Mouse (Mus musculus) urinary bladder, postnatal 36 days (tissue): ENCODE data around the gene Faf1.
A peak's percentile ranks its signal among the peaks of the same experiment; 100 is the strongest.
"Not testable (repeated sequence)": the region's sequence is repeated elsewhere in the genome, so short reads cannot be mapped to it uniquely, and the experiment has no call there.

ENCODE experiments used
- DNase-seq, 2 experiments: peaks; one replicate each; pipeline ENCODE4 v3.0.0; 2022; ENCODE audit warnings: low spot score in 2 of 2, mixed read lengths in 1 of 2

Gene Faf1

GRCm38 (mm10) chr4:109665101-109665981 is 11.0 kb upstream of the Faf1 start:
- peak; percentile 48 to 80 for DNase-seq

DNA sequence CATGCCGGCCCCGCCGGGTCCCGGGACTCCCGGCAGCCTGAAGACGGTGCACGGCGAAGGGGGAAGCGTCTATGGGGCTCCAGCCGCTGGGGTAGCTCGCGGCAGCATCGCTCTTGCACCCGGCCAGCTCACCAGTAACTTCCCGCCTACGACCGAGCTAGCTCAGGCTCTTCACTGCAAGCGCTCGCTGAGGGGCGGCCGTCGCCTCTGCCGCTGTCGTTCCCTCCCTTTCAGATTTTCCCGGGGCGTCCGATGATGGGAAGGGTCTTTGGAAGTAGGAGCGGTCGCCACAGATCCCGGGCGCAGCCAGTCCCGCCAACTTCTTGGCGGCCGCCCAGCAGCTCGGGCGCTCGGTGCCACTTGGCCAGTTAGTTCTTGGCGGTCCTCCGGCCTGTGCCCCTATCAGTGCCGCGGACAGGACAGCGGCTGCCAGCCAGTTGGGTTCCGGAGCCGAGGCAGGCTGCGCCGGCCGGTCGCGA is 10.4 kb upstream of the Faf1 start:
- peak; percentile 46 to 56 for DNase-seq

GRCm38 (mm10) chr4:109666461-109667269 is 9.7 kb upstream of the Faf1 start, which contains the start of gene Cdkn2c:
Cdkn2c (minus strand) TSS chr4:109667189.
- peak; percentile 85 to 86 for DNase-seq

GRCm38 (mm10) chr4:109667518-109667917 is 8.9 kb upstream of the Faf1 start:
- DNase-seq, result no peak

DNA sequence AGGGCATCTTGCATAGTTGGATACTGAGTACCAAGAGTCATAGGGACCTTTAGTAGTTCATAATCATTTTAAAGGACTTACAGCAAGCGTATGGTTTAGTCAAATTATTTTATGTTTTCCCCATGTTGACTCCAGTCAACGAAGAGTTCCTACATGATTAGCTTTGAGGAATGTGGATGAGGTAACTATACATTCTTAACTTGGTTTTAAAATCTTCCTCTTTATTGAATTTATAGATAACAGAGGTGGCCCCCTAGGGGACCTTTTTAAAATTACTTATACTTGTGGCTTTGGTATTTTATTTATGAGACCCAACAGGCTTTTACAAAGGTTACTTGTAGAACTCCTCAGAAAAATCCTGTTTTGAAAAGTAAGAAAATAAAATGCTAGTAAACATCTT is 6.2 kb upstream of the Faf1 start:
- DNase-seq, result no peak

GRCm38 (mm10) chr4:109671941-109672340 is 4.4 kb upstream of the Faf1 start:
- no peak for DNase-seq

- no peak for DNase-seq
These were observed 2.3 kb upstream of the Faf1 start for GRCm38 (mm10) chr4:109674097-109674496.

GRCm38 (mm10) chr4:109677221-109677620 is 833 bp downstream of the Faf1 start:
- no peak for DNase-seq

DNA sequence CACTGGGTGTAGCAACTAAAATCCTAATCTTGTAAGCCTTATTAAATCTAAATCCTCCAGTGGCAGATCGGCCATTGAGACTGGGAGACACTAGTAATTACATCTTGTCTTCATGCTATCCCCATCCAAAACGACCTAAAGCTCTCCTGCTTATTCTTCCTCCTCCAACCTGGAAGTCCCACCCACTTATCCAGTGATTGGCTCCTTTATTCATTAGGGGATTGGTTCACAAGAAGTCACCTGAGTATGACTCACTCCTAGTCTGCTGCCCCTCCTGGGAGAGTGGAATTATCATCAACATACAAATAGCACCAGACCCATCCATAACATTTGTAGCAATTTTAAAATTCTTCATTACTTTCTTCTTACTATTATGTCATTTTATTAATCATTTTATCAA is 7.2 kb downstream of the Faf1 start:
- no peak for DNase-seq

- DNase-seq, result no peak
These were observed 16.3 kb downstream of the Faf1 start for GRCm38 (mm10) chr4:109692674-109693073.

DNA sequence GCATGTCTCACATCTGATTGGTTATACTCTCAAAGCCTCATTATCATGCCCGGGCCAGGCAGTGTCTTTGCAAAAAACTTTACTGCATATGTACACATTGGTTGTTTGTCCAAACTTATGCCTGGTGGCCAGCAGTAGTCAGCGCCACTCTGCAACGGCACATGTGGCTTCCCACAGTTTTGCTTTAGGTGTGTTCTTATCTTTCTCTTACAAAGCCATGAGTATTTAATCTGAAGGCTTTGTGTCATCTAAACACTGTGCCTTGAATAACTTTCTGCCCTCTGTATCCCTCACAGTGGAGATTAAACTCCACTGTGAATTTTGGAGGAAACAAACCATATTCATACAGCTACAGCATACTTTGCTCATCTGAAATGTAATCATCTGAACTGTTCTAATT is 24.3 kb downstream of the Faf1 start:
- not testable (repeated sequence) for DNase-seq

- no peak for DNase-seq
These were observed 27.2 kb downstream of the Faf1 start for GRCm38 (mm10) chr4:109703568-109703967.

DNA sequence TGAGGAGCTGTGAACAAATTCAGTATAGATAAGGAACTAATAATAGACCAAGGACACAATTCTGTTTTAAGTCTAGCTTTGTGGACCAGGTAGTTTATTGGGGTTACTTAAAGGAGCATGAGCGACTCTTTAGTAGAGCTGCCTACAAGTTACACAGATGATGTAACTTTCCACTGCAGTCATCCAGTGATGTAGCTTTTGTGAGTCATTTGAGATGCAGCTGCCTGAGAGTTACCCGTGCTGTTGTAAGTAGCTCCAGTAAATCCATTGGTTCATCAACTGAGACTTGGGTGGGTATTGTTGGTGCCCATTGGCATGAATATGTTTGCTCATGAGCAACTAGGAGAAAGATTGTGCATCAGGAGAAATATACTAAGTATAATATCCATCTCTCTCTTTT is 29.0 kb downstream of the Faf1 start:
- no peak for DNase-seq

DNA sequence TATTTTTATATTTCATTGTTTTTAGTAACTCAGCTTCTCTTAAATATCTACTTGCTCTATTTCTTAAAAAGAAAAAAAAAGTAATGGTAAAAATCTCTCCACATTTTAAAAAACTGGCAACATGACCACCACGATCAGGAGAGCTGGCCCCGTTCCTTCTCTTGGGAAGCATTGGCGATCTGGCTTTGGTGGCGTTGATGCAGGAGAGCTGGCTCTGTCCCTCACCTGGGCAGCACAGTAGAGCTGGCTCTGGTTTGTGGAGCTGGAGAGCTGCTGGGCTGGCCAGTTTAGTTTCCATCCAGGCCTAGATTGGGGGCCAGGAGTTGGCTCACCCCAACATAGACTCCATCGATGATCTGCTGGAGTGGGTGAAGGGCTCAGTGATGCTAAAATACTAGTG is 42.9 kb downstream of the Faf1 start:
- DNase-seq, result no peak

- no peak for DNase-seq
These were observed 52.9 kb downstream of the Faf1 start for GRCm38 (mm10) chr4:109729281-109729680.

DNA sequence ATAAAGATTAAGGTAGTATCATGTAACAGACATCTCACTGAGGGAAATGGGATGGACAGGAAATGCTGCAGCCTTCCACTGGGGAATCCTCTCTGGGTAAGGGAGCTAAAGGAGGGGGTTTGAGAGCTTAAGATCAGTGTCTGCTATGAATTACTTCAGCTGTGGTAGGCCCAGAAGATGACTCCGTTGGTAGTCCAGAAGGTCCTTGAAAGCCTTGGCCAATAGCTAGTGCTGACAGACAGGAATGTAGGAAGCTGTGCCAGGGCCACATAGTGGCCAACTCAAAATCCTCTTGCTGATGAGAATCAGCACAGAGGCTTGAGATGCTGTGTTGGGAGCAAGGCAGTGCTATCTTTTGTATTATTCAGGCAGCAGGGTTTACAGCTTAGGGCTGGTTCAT is 59.4 kb downstream of the Faf1 start:
- peak; percentile 13 to 31 for DNase-seq

DNA sequence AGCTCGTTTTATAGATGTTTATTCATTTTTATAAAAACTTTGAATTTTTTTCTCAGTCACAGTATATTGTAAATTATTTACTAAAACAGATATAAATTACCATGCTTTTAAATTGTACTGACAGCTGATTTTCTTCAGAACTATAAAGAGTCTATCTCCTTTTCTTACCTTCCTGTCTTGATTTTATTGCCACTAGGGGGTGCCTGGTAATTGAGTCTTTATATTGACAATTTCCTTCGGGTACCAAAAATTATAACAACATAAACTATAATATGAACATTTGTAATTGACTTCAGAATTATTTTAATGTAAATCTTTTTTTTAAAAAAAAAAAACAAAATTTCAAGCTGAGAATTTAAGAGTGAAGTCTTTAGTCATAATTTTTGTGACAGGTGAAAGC is 67.6 kb downstream of the Faf1 start:
- DNase-seq, result no peak

GRCm38 (mm10) chr4:109759031-109759430 is 82.6 kb downstream of the Faf1 start:
- no peak for DNase-seq

DNA sequence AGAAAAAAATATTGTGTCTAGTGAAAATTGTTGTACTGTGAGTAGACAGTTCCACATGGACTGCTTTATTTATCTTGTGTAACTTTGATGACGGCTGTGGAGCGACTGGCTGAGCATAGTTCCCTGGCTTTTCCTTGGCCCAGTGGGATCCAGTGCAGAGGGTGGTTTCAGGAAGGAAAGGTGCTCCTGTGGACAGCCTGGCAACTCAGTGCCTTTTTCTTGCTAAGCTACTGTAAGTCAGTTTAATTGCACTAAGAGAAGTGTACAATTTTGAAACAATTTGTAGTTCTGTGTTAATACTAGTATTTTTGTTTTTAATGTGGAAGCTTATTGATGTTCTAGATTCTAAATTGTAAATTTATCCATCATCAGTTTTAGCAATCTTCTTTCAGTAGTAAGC is 83.5 kb downstream of the Faf1 start:
- no peak for DNase-seq

GRCm38 (mm10) chr4:109760501-109760900 is 84.1 kb downstream of the Faf1 start:
- no peak for DNase-seq

DNA sequence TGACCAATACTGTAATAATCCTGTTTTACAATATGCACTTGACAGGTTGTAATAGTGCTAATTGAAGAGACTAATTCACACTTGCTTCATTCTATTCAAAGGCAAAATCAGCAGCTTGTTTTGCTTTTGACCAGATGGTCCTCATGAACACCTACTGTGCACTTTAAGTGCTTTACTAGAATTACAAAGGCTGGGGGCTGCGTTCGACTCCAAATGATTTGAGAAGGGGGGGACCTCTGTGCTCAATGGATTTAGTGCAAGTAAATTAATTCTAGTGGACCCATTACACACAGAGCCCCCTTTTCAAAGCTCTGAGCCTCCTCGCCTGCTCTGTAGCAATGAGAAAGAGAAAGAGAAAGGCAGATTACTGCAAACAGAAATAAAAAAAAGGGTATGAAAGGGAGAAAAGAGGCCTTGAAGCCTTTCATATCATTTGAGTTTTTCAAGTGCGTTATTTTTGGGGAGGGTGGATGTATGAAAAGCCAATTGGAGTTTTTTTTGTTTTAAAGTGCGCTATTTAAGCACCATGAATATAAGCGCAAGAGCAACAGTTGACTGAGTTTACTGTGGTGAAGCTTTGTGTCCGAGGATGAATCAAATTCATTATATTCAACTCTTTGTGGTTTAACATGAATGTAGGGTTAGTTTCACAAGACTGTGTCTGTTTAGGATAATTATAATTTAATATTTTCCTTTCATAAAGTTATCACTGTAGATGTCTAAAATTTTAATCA is 86.5 kb downstream of the Faf1 start:
- DNase-seq, result no peak

- no peak for DNase-seq
These were observed 92.7 kb downstream of the Faf1 start for GRCm38 (mm10) chr4:109769071-109769470.
